ENCODE assay signal across 10 mouse cellular contexts in genomic region chr3:138876931-138877361, GRCm38 (mm10).
A peak's percentile ranks its signal among the peaks of the same experiment; 100 is the strongest.
DNase-seq lines count a peak whose midpoint lies in the region; ATAC-seq lines count a peak whose summit lies in the region.
"Had no signal": no experiment of that assay in that cellular context is flagged by ENCODE, and none has a peak within 500 bp of the region (broad histone marks: within the 10 kb centered on the region; RNA-seq: fewer than 3 reads in every experiment).

No protein-coding gene starts in this region.

- WGBS in heart, embryonic 16.5 days: 80% methylated on average over 14 of the region's 14 CpGs
- WGBS in heart, embryonic 12.5 days: 84% methylated on average over 14 of the region's 14 CpGs
- 86% methylated on average over 14 of the region's 14 CpGs for WGBS in limb, embryonic 15.5 days

- no peaks in the 10 kb centered on the region for H3K27me3 ChIP-seq in heart, embryonic 16.5 days (ENCODE audit: control insufficient read depth, insufficient read depth, low read length)
- no peaks in the 10 kb centered on the region for H3K27me3 ChIP-seq in heart, embryonic 12.5 days (replicated peaks)
- H3K27me3 ChIP-seq in limb, embryonic 15.5 days: no peaks in the 10 kb centered on the region
- H3K27me3 ChIP-seq: liver, embryonic 15.5 days; Patski had no signal

- H3K9me3 ChIP-seq in heart, embryonic 16.5 days (replicated peaks; ENCODE audit: control insufficient read depth, low read length): 0 out of 2 replicates have a peak, but pooled peaks cover 2% of the 10 kb centered on the region
- 0 out of 2 replicates have a peak, but pooled peaks cover 5% of the 10 kb centered on the region for H3K9me3 ChIP-seq in heart, embryonic 12.5 days (replicated peaks)
- H3K9me3 ChIP-seq in limb, embryonic 15.5 days: no peaks in the 10 kb centered on the region
- H3K9me3 ChIP-seq: liver, embryonic 15.5 days had no signal

- H3K4me2 ChIP-seq in heart, embryonic 16.5 days (ENCODE audit: low read depth, low read length): no peak overlapping the region
- no peak overlapping the region for H3K4me2 ChIP-seq in heart, embryonic 12.5 days
- H3K4me2 ChIP-seq in limb, embryonic 15.5 days: no peak overlapping the region
- H3K4me2 ChIP-seq: liver, embryonic 15.5 days had no signal

- no peak overlapping the region for H3K9ac ChIP-seq in heart, embryonic 16.5 days (ENCODE audit: low read length)
- no peak overlapping the region for H3K9ac ChIP-seq in heart, embryonic 12.5 days
- H3K9ac ChIP-seq in limb, embryonic 15.5 days: no peak overlapping the region
- H3K9ac ChIP-seq: liver, embryonic 15.5 days had no signal

- peaks cover 4% of the 10 kb centered on the region; the same call in 1 of the 2 replicates for H3K4me1 ChIP-seq in heart, embryonic 16.5 days (ENCODE audit: control insufficient read depth, insufficient read depth, low read length)
- peaks cover 3% of the 10 kb centered on the region for H3K4me1 ChIP-seq in heart, embryonic 12.5 days (replicated peaks)
- peaks cover 9% of the 10 kb centered on the region; the same call in 1 of the 2 replicates for H3K4me1 ChIP-seq in limb, embryonic 15.5 days

- ATAC-seq in heart, embryonic 16.5 days (replicated peaks; ENCODE audit: extremely low read depth, insufficient read depth, low FRiP score): peak; percentile 54; the same call in 1 of the 2 replicates
- no peak for ATAC-seq in heart, embryonic 12.5 days (ENCODE audit: insufficient number of reproducible peaks, low FRiP score)
- ATAC-seq in activated CD4-positive, CD25-positive, alpha-beta regulatory T cell, adult 4 months: peak; percentile 87
- no peak for ATAC-seq in limb, embryonic 15.5 days (ENCODE audit: insufficient number of reproducible peaks, low FRiP score, low TSS enrichment, low read depth)
- ATAC-seq: Patski had no signal

- H3K36me3 ChIP-seq in heart, embryonic 16.5 days (ENCODE audit: control insufficient read depth, insufficient read depth): no peaks in the 10 kb centered on the region
- no peaks in the 10 kb centered on the region for H3K36me3 ChIP-seq in heart, embryonic 12.5 days
- no peaks in the 10 kb centered on the region for H3K36me3 ChIP-seq in limb, embryonic 15.5 days
- H3K36me3 ChIP-seq: liver, embryonic 15.5 days had no signal

- no peak overlapping the region for H3K4me3 ChIP-seq in heart, embryonic 16.5 days (ENCODE audit: low read length)
- H3K4me3 ChIP-seq in heart, embryonic 12.5 days: no peak overlapping the region
- H3K4me3 ChIP-seq in limb, embryonic 15.5 days: no peak overlapping the region
- H3K4me3 ChIP-seq: liver, embryonic 15.5 days had no signal

- peak overlapping the region; percentile 51 for H3K27ac ChIP-seq in heart, embryonic 16.5 days (ENCODE audit: low read length)
- no peak overlapping the region for H3K27ac ChIP-seq in heart, embryonic 12.5 days (ENCODE audit: poor library complexity, severe bottlenecking)
- H3K27ac ChIP-seq in limb, embryonic 15.5 days: peak overlapping the region; percentile 18
- H3K27ac ChIP-seq: liver, embryonic 15.5 days had no signal

- peak; percentile 74 to 83 for DNase-seq in thymus, adult 18-20 months
- no peak for DNase-seq in MN1 (ENCODE audit: low spot score)
- no peak for DNase-seq in kidney, postnatal 25 days
- no peak for DNase-seq in kidney, adult 11 months

Comparison
In these comparisons a context has a peak if more than half of its experiments do, and no peak if none do; other contexts are left out.
1. ATAC-seq: peak in heart, embryonic 16.5 days (single experiment) and activated CD4-positive, CD25-positive, alpha-beta regulatory T cell, adult 4 months (single experiment); none in heart, embryonic 12.5 days (single experiment) and limb, embryonic 15.5 days (single experiment).
2. DNase-seq: peak in thymus, adult 18-20 months (2 of 2); none in MN1 (single experiment), kidney, postnatal 25 days (0 of 2) and kidney, adult 11 months (single experiment).